Mouse (Mus musculus): ENCODE measurements at regions not wholly inside any gene's neighbourhood (a gene's known extent, or its start where the extent isn't known, plus 50 kb on each side); places are given as distances from the start of the nearest gene placed in this dataset.

- DNase-seq (ENCODE audit: low spot score) (no peak), ATAC-seq (ENCODE audit: insufficient number of reproducible peaks, low FRiP score, low TSS enrichment, low read depth) (no peak)
- Histone ChIP-seq H3K4me3 (ENCODE audit: low read depth, low read length) (no peak overlapping the region), H3K27me3 (ENCODE audit: control insufficient read depth, insufficient read depth, low read length) (no peaks in the 10 kb centered on the region), H3K9ac (ENCODE audit: low read length) (no peak overlapping the region), H3K4me1 (ENCODE audit: control insufficient read depth, insufficient read depth, low read length) (no peaks in the 10 kb centered on the region), H3K36me3 (ENCODE audit: control insufficient read depth, insufficient read depth, low read length) (no peaks in the 10 kb centered on the region), H3K9me3 (ENCODE audit: control insufficient read depth, low read length) (no peaks in the 10 kb centered on the region), H3K27ac (replicated peaks; ENCODE audit: low read depth, low read length) (no peak overlapping the region), H3K4me2 (ENCODE audit: low read depth, severe bottlenecking) (no peak overlapping the region)
- WGBS: 55% methylated on average over 5 of the region's 5 CpGs
Observed at GRCm38 (mm10) chr4:82234443-82234842, 471.1 kb downstream of the Nfib start.

GRCm38 (mm10) chr4:82226197-82227119 lies 479.1 kb downstream of the Nfib start:
- WGBS: 48% methylated on average over 6 of the region's 6 CpGs
- peak; percentile 56 for DNase-seq (ENCODE audit: low spot score)
- peak; percentile 13; the same call in 1 of the 2 replicates for ATAC-seq (ENCODE audit: insufficient number of reproducible peaks, low FRiP score, low TSS enrichment, low read depth)

GRCm38 (mm10) chr4:82220724-82221123 lies 484.8 kb downstream of the Nfib start:
- DNase-seq (ENCODE audit: low spot score) (peak; percentile 43), ATAC-seq (ENCODE audit: insufficient number of reproducible peaks, low FRiP score, low TSS enrichment, low read depth) (no peak)
- Histone ChIP-seq H3K36me3 (ENCODE audit: control insufficient read depth, insufficient read depth, low read length) (no peaks in the 10 kb centered on the region), H3K9ac (ENCODE audit: low read length) (no peak overlapping the region), H3K4me2 (ENCODE audit: low read depth, severe bottlenecking) (no peak overlapping the region), H3K27me3 (ENCODE audit: control insufficient read depth, insufficient read depth, low read length) (no peaks in the 10 kb centered on the region), H3K4me1 (ENCODE audit: control insufficient read depth, insufficient read depth, low read length) (peaks cover 8% of the 10 kb centered on the region; the same call in 1 of the 2 replicates), H3K27ac (replicated peaks; ENCODE audit: low read depth, low read length) (peak overlapping the region; percentile 30; the same call in 1 of the 2 replicates), H3K4me3 (ENCODE audit: low read depth, low read length) (no peak overlapping the region), H3K9me3 (ENCODE audit: control insufficient read depth, low read length) (no peaks in the 10 kb centered on the region)
- 23% methylated on average over 8 of the region's 8 CpGs for WGBS

More at GRCm38 (mm10) chr4:82226197-82227119, 479.1 kb downstream of the Nfib start:
- Histone ChIP-seq H3K9me3 (ENCODE audit: control insufficient read depth, low read length) (no peaks in the 10 kb centered on the region), H3K4me2 (ENCODE audit: low read depth, severe bottlenecking) (no peak overlapping the region), H3K4me1 (ENCODE audit: control insufficient read depth, insufficient read depth, low read length) (peaks cover 2% of the 10 kb centered on the region; the same call in 1 of the 2 replicates), H3K36me3 (ENCODE audit: control insufficient read depth, insufficient read depth, low read length) (no peaks in the 10 kb centered on the region), H3K4me3 (ENCODE audit: low read depth, low read length) (no peak overlapping the region), H3K27ac (replicated peaks; ENCODE audit: low read depth, low read length) (no peak overlapping the region), H3K27me3 (ENCODE audit: control insufficient read depth, insufficient read depth, low read length) (no peaks in the 10 kb centered on the region), H3K9ac (ENCODE audit: low read length) (no peak overlapping the region)

- ATAC-seq (ENCODE audit: insufficient number of reproducible peaks, low FRiP score, low TSS enrichment, low read depth): no peak
- Histone ChIP-seq H3K36me3 (ENCODE audit: control insufficient read depth, insufficient read depth, low read length) (no peaks in the 10 kb centered on the region), H3K9ac (ENCODE audit: low read length) (no peak overlapping the region), H3K4me1 (ENCODE audit: control insufficient read depth, insufficient read depth, low read length) (peaks cover 6% of the 10 kb centered on the region; the same call in 1 of the 2 replicates), H3K4me3 (ENCODE audit: low read depth, low read length) (no peak overlapping the region), H3K9me3 (ENCODE audit: control insufficient read depth, low read length) (no peaks in the 10 kb centered on the region), H3K27me3 (ENCODE audit: control insufficient read depth, insufficient read depth, low read length) (no peaks in the 10 kb centered on the region), H3K27ac (replicated peaks; ENCODE audit: low read depth, low read length) (peak overlapping the region; percentile 30; the same call in 1 of the 2 replicates), H3K4me2 (ENCODE audit: low read depth, severe bottlenecking) (no peak overlapping the region)
- no peak for DNase-seq (ENCODE audit: low spot score)
- 73% methylated on average over 7 of the region's 7 CpGs for WGBS
Observed at GRCm38 (mm10) chr4:82220120-82220714, 485.3 kb downstream of the Nfib start.

GRCm38 (mm10) chr4:82218616-82219015 lies 486.9 kb downstream of the Nfib start:
- Histone ChIP-seq H3K9ac (ENCODE audit: low read length) (no peak overlapping the region), H3K27me3 (ENCODE audit: control insufficient read depth, insufficient read depth, low read length) (no peaks in the 10 kb centered on the region), H3K9me3 (ENCODE audit: control insufficient read depth, low read length) (no peaks in the 10 kb centered on the region), H3K4me3 (ENCODE audit: low read depth, low read length) (no peak overlapping the region), H3K36me3 (ENCODE audit: control insufficient read depth, insufficient read depth, low read length) (no peaks in the 10 kb centered on the region), H3K4me1 (ENCODE audit: control insufficient read depth, insufficient read depth, low read length) (peaks cover 6% of the 10 kb centered on the region; the same call in 1 of the 2 replicates), H3K4me2 (ENCODE audit: low read depth, severe bottlenecking) (no peak overlapping the region), H3K27ac (replicated peaks; ENCODE audit: low read depth, low read length) (no peak overlapping the region)
- WGBS: 75% methylated on average over 6 of the region's 6 CpGs
- DNase-seq (ENCODE audit: low spot score) (no peak), ATAC-seq (ENCODE audit: insufficient number of reproducible peaks, low FRiP score, low TSS enrichment, low read depth) (no peak)

- Histone ChIP-seq H3K9me3 (ENCODE audit: control insufficient read depth, low read length) (no peaks in the 10 kb centered on the region), H3K4me1 (ENCODE audit: control insufficient read depth, insufficient read depth, low read length) (no peaks in the 10 kb centered on the region), H3K4me3 (ENCODE audit: low read depth, low read length) (no peak overlapping the region), H3K27ac (replicated peaks; ENCODE audit: low read depth, low read length) (no peak overlapping the region), H3K36me3 (ENCODE audit: control insufficient read depth, insufficient read depth, low read length) (no peaks in the 10 kb centered on the region), H3K27me3 (ENCODE audit: control insufficient read depth, insufficient read depth, low read length) (no peaks in the 10 kb centered on the region), H3K4me2 (ENCODE audit: low read depth, severe bottlenecking) (no peak overlapping the region), H3K9ac (ENCODE audit: low read length) (no peak overlapping the region)
- 94% methylated on average over 1 of the region's 1 CpGs for WGBS
- DNase-seq (ENCODE audit: low spot score) (no peak), ATAC-seq (ENCODE audit: insufficient number of reproducible peaks, low FRiP score, low TSS enrichment, low read depth) (no peak)
Observed at GRCm38 (mm10) chr4:82207031-82207430, 498.5 kb downstream of the Nfib start.

GRCm38 (mm10) chr4:82200306-82200705 lies 505.2 kb downstream of the Nfib start:
- Histone ChIP-seq H3K27ac (replicated peaks; ENCODE audit: low read depth, low read length) (no peak overlapping the region), H3K4me2 (ENCODE audit: low read depth, severe bottlenecking) (no peak overlapping the region), H3K9me3 (ENCODE audit: control insufficient read depth, low read length) (no peaks in the 10 kb centered on the region), H3K36me3 (ENCODE audit: control insufficient read depth, insufficient read depth, low read length) (no peaks in the 10 kb centered on the region), H3K4me3 (ENCODE audit: low read depth, low read length) (no peak overlapping the region), H3K9ac (ENCODE audit: low read length) (no peak overlapping the region), H3K4me1 (ENCODE audit: control insufficient read depth, insufficient read depth, low read length) (peaks cover 3% of the 10 kb centered on the region; the same call in 1 of the 2 replicates), H3K27me3 (ENCODE audit: control insufficient read depth, insufficient read depth, low read length) (no peaks in the 10 kb centered on the region)
- no peak for DNase-seq (ENCODE audit: low spot score)
- ATAC-seq (ENCODE audit: insufficient number of reproducible peaks, low FRiP score, low TSS enrichment, low read depth): no peak
- WGBS: 82% methylated on average over 2 of the region's 2 CpGs

GRCm38 (mm10) chr4:82199118-82199517 lies 506.4 kb downstream of the Nfib start:
- no peaks in the 10 kb centered on the region for H3K9me3 ChIP-seq (ENCODE audit: control insufficient read depth, low read length)
- H3K9ac ChIP-seq (ENCODE audit: low read length): no peak overlapping the region
- no peak for ATAC-seq (ENCODE audit: insufficient number of reproducible peaks, low FRiP score, low TSS enrichment, low read depth)
- H3K4me2 ChIP-seq (ENCODE audit: low read depth, severe bottlenecking): no peak overlapping the region
- DNase-seq (ENCODE audit: low spot score): no peak
- H3K27ac ChIP-seq (replicated peaks; ENCODE audit: low read depth, low read length): no peak overlapping the region
- no peak overlapping the region for H3K4me3 ChIP-seq (ENCODE audit: low read depth, low read length)
- H3K27me3 ChIP-seq (ENCODE audit: control insufficient read depth, insufficient read depth, low read length): no peaks in the 10 kb centered on the region
- peaks cover 3% of the 10 kb centered on the region; the same call in 1 of the 2 replicates for H3K4me1 ChIP-seq (ENCODE audit: control insufficient read depth, insufficient read depth, low read length)
- H3K36me3 ChIP-seq (ENCODE audit: control insufficient read depth, insufficient read depth, low read length): no peaks in the 10 kb centered on the region

Data from limb, embryonic 11.5 days (tissue).